Mouse (Mus musculus) heart, embryonic 12.5 days (tissue): Measurements from ENCODE around the gene Dlat. TPM values are rescaled to one million over a fixed set of nuclear protein-coding genes. Genes with fewer than 3 reads are reported as not detected.

Experiments used
- ATAC-seq: fragments of 200-750 bp; cut with Nextera tagmentation; 2 replicates; pipeline ENCODE4 v1.8.0; 2017; ENCODE audit warnings: moderate TSS enrichment, moderate library complexity; ENCODE audit not compliant: insufficient number of reproducible peaks, low FRiP score
- H3K27ac ChIP-seq: fragments of 300-500 bp; sonication (generic); 2 replicates; pipeline ENCODE4 v1.5.1; 2016; ENCODE audit warnings: mild to moderate bottlenecking, moderate library complexity; ENCODE audit not compliant: poor library complexity, severe bottlenecking
- H3K27me3 ChIP-seq: fragments of 300-500 bp; sonication (generic); replicated peaks from 2 replicates; pipeline ENCODE4 v1.6.1; 2016; ENCODE audit warnings: mild to moderate bottlenecking, moderate library complexity
- H3K36me3 ChIP-seq: fragments of 300-500 bp; sonication (generic); 2 replicates; pipeline ENCODE4 v1.6.1; 2016; ENCODE audit warnings: mild to moderate bottlenecking, moderate library complexity
- H3K4me1 ChIP-seq: fragments of 300-500 bp; sonication (generic); replicated peaks from 2 replicates; pipeline ENCODE4 v1.6.1; 2016; ENCODE audit warnings: mild to moderate bottlenecking
- H3K4me2 ChIP-seq: fragments of 300-500 bp; sonication (generic); 2 replicates; pipeline ENCODE4 v1.6.1; 2016; ENCODE audit warnings: mild to moderate bottlenecking, moderate library complexity
- H3K4me3 ChIP-seq: fragments of 300-500 bp; sonication (generic); 2 replicates; pipeline ENCODE4 v1.5.1; 2016; ENCODE audit warnings: mild to moderate bottlenecking
- H3K9ac ChIP-seq: fragments of 300-500 bp; sonication (generic); 2 replicates; pipeline ENCODE4 v1.6.1; 2016; ENCODE audit warnings: mild to moderate bottlenecking, moderate library complexity
- H3K9me3 ChIP-seq: fragments of 300-500 bp; sonication (generic); replicated peaks from 2 replicates; pipeline ENCODE4 v1.6.1; 2016; ENCODE audit warnings: mild to moderate bottlenecking, moderate library complexity
- WGBS: fragments of 180-500 bp; shearing (Covaris S2); methylation state at CpG from one replicate; pipeline ENCODE4 v1.1.7; 2016; 5-methylcytosine and 5-hydroxymethylcytosine counted together
- polyA plus RNA-seq: library from polyadenylated mRNA; unstranded; fragments of >200 nt; fragmentation: Nextera tagmentation; extraction: Ambion mirVana; gene quantifications from 2 replicates; pipeline ENCODE4 v1.2.1, GENCODE M21; 2016

The Dlat gene
- polyA plus RNA-seq, 1 experiment from 2014 or later = 138 TPM

DNA sequence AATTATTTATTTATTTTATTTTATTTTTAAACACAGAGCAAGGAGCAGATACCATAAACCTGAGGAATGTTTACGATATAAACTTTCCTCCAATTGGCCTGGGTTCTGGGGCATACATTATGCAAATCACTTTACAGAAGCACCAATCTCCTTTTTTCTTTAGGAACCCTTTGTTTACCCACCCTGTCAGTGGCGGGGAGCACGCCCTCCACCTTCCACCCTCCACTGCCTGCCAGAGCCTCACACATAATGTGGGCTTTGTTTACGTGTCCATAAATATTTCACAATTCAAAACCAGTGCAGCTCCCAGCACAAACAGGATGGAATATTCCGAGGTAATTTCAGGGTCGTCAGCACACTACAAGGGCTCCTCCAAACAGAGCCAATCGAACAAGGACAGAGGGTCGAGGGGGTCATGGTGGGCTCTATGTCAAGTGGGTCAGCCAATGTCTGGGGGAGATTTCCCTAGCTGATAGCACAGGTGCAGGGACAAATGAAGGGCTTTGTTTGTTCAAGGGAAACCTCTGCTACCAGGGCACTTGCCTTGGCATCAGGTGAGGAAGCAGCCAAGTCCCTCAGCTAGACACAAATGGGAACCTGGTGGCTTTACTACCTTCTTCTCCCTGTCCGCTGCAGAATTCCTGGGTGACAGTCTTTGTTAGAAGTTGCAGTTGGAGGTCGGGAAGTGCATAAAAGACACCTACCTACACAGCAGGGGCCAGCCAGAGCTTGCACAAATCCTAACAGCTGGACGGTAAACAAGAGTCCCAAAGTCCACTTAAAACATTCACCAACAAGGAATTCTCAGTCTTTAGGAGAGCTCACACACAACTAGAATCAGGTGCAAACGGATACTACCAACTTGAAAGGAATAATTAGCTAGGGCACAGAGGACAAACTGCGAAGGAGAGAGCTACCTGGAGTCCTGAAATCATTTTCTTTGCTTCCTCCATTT, 33.3 kb upstream of the Dlat start:
- Histone ChIP-seq H3K4me3 (no peak overlapping the region), H3K36me3 (peaks cover 5% of the 10 kb centered on the region; the same call in 1 of the 2 replicates), H3K4me1 (peaks cover 15% of the 10 kb centered on the region), H3K27ac (no peak overlapping the region), H3K4me2 (no peak overlapping the region), H3K9ac (no peak overlapping the region), H3K27me3 (no peaks in the 10 kb centered on the region), H3K9me3 (no peaks in the 10 kb centered on the region)
- 35% methylated on average over 13 of the region's 13 CpGs for WGBS
- ATAC-seq = no peak

DNA sequence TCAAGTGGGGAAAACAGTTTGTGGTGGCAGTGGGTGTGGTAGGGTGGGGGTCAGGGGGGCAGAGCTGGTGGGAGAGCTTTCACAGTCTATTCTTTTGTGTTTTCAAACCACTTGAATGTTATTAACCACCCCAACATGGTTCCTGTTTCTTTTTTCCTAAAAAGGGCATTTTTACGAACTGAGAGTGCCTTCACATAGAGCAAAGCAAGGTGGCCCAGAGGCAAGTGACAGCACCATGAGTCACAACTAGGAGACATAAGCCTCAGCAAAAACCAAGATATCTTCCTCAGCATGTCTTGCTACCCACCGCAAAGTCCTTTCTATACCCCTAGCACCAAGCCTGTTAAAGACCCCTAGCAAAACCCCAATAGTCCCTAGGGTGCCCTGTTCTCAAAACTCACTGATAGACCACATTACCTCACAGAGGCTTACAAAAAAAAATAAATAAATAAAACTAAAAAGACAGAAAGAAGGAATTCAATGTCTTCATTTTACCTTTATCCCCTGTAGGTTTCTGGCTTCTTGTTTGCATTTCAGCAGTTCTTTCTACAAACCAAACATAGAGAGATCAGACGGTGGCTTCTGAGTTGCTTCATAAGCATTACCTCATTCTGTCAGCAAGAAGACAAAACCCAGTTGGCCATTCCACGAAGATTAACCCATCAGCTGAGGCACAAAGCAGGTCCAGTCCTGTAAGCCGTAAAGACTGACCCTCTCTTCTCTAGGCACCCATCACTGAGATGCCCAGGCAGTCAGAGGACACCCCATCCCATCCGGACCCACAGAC, 27.5 kb upstream of the Dlat start:
- WGBS = 59% methylated on average over 6 of the region's 6 CpGs
- Histone ChIP-seq H3K4me2 (no peak overlapping the region), H3K4me1 (no peaks in the 10 kb centered on the region), H3K9me3 (no peaks in the 10 kb centered on the region), H3K9ac (no peak overlapping the region), H3K36me3 (peaks cover 28% of the 10 kb centered on the region), H3K27me3 (no peaks in the 10 kb centered on the region), H3K4me3 (no peak overlapping the region), H3K27ac (no peak overlapping the region)
- ATAC-seq = no peak

DNA sequence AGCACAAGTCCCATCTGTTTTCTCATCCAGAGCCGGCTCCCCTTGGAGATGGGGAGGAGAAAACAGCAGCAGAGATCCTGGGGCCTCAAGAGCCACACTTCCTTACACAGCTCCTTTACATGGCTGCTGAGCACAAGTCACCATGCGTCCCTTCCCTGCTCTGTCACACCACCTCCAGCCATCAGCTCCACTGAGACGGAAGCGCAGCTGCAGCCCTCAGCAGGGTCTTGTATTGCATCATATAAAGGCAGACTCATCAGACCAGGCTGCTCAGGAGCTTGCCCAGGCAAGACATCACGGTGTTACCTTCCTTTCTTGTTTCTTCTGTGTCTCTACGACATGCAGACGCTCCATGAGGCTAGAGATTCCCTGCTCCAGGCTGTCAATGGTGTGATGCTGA, 22.1 kb upstream of the Dlat start:
- H3K9me3 ChIP-seq = no peaks in the 10 kb centered on the region
- no peaks in the 10 kb centered on the region for H3K27me3 ChIP-seq
- no peak overlapping the region for H3K27ac ChIP-seq
- H3K4me3 ChIP-seq = no peak overlapping the region
- no peak overlapping the region for H3K9ac ChIP-seq
- no peak overlapping the region for H3K4me2 ChIP-seq
- 66% methylated on average over 7 of the region's 7 CpGs for WGBS
- peaks cover 35% of the 10 kb centered on the region for H3K36me3 ChIP-seq
- no peak for ATAC-seq
- H3K4me1 ChIP-seq = no peaks in the 10 kb centered on the region

DNA sequence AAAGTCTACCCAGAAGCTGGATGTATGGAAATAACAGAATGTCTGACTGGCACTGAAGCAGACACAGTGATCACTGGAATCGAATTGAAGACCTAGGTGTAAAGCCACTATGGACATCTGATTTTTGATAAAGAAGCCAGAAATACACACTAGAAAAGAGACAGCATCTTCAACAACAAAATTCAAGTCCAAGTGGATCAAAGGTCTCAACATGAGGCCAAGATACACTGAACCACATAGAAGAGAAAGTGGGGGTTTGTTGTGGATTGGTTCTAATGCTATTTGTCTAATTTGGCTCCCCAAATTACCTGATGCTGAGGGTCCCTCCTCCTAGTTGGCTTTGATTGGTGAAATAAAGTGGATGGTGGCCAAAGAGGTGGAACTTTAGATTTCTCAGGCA, 19.8 kb upstream of the Dlat start:
- no peak overlapping the region for H3K4me3 ChIP-seq
- H3K9ac ChIP-seq = no peak overlapping the region
- no peaks in the 10 kb centered on the region for H3K4me1 ChIP-seq
- ATAC-seq = no peak
- H3K27ac ChIP-seq = no peak overlapping the region
- peaks cover 38% of the 10 kb centered on the region for H3K36me3 ChIP-seq
- WGBS = 77% methylated on average over 1 of the region's 1 CpGs
- H3K9me3 ChIP-seq = no peaks in the 10 kb centered on the region
- no peak overlapping the region for H3K4me2 ChIP-seq
- no peaks in the 10 kb centered on the region for H3K27me3 ChIP-seq

DNA sequence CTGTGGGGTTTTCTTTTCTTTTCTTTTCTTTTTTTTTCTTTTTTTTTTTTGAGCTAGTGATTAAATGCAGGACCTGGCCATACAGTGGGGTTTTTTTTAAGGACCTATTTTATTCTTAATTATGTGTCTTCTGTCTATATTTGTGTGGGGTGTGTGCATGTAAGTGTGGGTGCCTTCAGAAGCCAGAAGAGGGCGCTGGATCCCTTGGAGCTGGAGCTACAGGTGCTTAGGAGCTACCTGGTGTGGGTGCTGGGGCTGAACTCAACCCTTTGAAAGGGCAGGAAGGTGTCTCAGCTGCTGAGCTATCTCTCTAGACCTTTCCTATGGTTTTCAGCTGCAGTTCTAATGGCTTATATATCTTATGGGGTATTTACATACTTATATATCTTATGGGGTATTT, 15.2 kb upstream of the Dlat start:
- H3K9ac ChIP-seq = no peak overlapping the region
- no peaks in the 10 kb centered on the region for H3K9me3 ChIP-seq
- peaks cover 10% of the 10 kb centered on the region for H3K36me3 ChIP-seq
- H3K4me1 ChIP-seq = no peaks in the 10 kb centered on the region
- no peak overlapping the region for H3K27ac ChIP-seq
- H3K4me3 ChIP-seq = no peak overlapping the region
- 29% methylated on average over 1 of the region's 1 CpGs for WGBS
- H3K27me3 ChIP-seq = no peaks in the 10 kb centered on the region
- no peak overlapping the region for H3K4me2 ChIP-seq
- no peak for ATAC-seq

DNA sequence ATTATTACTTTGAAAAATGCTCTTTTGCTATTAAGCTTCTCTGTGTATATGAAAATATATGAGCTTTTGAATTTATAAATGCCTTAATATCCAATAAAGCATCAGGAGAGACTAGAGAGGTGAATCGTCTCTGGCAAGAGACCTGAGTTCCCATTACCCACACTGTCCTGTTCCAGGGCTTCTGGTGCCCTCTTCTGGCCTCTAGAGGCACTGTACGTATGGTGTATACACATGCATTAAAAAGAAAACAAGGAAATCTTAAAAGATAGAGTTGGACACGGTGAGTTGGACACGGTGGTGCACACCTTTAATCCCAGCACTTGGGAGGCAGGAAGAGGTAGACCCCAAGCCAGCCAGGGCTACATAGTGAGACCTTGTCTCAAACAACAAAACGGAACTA, 11.1 kb upstream of the Dlat start:
- H3K27ac ChIP-seq = no peak overlapping the region
- ATAC-seq = peak; percentile 63; the same call in 1 of the 2 replicates
- no peaks in the 10 kb centered on the region for H3K27me3 ChIP-seq
- no peak overlapping the region for H3K4me2 ChIP-seq
- H3K9ac ChIP-seq = no peak overlapping the region
- H3K9me3 ChIP-seq = no peaks in the 10 kb centered on the region
- no peak overlapping the region for H3K4me3 ChIP-seq
- H3K36me3 ChIP-seq = peaks cover 9% of the 10 kb centered on the region
- 35% methylated on average over 5 of the region's 5 CpGs for WGBS
- no peaks in the 10 kb centered on the region for H3K4me1 ChIP-seq

DNA sequence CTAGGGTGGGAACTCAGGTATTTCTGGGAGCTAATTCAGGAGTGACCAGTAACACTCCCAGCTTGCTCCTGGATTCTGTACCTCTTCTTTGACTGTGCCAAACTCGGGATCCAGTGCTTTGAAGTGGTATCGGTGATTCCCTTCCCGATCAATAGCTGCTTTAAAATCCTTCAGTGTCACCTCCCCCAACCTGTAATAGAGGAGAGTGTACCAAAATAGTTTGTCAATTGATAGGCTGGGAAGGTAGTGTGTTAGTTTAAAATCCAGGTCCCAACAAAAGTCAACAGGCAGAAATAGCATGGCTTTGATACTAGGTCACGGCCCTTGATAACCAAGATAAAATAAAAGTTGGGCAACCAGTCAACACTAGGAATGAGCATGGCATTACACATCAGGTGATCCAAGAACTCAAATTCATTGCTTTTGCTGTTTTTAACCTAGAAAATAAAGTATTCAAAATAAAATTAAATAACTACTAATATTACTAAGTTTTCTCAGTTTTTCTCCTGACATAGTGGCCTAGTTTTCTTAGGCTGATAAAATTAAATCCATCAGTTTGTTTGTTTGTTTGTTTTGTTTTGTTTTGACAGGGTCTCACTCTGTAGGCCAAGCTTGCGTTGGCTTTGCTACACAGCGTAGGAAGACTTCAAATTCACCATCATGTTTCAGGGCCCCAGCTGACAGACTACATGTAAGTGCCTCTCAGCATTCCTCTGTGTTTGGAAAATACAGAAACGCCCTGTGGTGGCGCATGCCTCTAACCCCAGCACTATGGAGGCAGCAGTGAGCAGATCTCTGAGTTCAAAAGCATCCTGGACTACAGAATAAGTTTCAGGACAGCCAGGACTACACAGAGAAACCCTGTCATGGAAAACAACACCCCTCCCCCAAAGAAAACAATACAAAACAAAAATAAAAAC, 8.3 kb upstream of the Dlat start:
- no peaks in the 10 kb centered on the region for H3K9me3 ChIP-seq
- H3K4me3 ChIP-seq = no peak overlapping the region
- H3K4me2 ChIP-seq = no peak overlapping the region
- H3K27ac ChIP-seq = no peak overlapping the region
- H3K27me3 ChIP-seq = no peaks in the 10 kb centered on the region
- peaks cover 18% of the 10 kb centered on the region for H3K36me3 ChIP-seq
- 63% methylated on average over 8 of the region's 8 CpGs for WGBS
- H3K4me1 ChIP-seq = 0 out of 2 replicates have a peak, but pooled peaks cover 3% of the 10 kb centered on the region
- no peak overlapping the region for H3K9ac ChIP-seq
- ATAC-seq = no peak

DNA sequence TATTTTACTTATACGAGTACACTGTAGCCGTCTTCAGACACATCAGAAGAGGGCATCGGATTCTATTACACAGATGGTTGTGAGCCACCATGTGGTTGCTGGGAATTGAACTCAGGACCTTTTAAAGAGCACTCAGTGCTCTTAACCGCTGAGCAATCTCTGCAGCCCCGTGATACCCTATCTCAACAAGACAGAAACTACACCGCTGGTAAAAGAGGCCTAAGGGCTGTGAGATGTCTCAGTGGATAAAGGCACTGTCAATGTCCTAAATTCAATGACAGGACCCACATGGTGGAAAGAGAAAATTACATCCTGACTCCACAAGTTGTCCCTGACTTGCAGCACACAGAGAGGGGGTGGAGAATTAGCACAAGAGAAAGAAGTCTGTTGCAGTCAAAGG, 6.9 kb upstream of the Dlat start:
- Histone ChIP-seq H3K4me1 (0 out of 2 replicates have a peak, but pooled peaks cover 3% of the 10 kb centered on the region), H3K36me3 (peaks cover 18% of the 10 kb centered on the region), H3K9ac (no peak overlapping the region), H3K27me3 (no peaks in the 10 kb centered on the region), H3K27ac (no peak overlapping the region), H3K4me2 (no peak overlapping the region), H3K4me3 (no peak overlapping the region), H3K9me3 (no peaks in the 10 kb centered on the region)
- 62% methylated on average over 6 of the region's 6 CpGs for WGBS
- no peak for ATAC-seq

DNA sequence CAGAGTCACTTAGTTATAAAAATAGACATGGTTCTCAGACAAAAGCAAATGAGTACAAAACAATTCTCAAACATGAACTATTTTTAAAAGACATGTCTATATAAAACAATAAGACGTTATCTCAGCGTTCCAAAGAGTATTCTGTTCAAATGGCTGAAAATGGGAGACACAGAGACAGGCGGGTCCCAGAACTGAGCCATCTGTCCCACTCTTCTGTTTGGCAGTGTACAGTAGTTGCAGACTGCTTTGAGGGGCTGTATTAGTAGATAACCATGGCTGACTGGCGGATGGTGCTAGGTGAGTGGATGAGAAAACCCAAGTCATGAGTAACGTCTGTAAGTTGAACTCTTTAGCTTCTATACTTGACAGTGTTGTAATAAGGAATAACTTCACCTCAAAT, 5.2 kb upstream of the Dlat start:
- WGBS = 78% methylated on average over 5 of the region's 5 CpGs
- H3K27ac ChIP-seq = no peak overlapping the region
- no peaks in the 10 kb centered on the region for H3K27me3 ChIP-seq
- H3K4me3 ChIP-seq = no peak overlapping the region
- no peak overlapping the region for H3K4me2 ChIP-seq
- no peak overlapping the region for H3K9ac ChIP-seq
- ATAC-seq = no peak
- peaks cover 6% of the 10 kb centered on the region for H3K4me1 ChIP-seq
- H3K36me3 ChIP-seq = peaks cover 18% of the 10 kb centered on the region
- H3K9me3 ChIP-seq = no peaks in the 10 kb centered on the region

DNA sequence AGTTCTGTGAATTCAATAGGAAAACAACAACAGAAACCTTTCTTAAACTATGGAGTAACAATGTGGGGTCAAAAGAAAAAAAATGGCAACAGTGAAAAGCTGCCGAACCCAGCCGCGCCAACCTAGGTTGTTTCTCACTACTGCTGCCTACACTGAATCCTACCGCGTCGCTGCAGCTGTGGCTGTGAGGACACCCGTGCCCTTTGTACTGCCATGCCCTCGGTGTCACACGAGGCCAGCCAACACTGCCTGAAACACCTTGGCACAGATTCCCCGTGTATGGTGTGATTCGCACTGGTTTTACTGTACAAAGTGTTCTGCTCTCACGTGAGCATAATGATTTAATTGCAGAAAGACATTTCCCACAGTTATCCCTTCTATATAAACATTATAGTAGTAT, 851 bp upstream of the Dlat start:
- no peaks in the 10 kb centered on the region for H3K9me3 ChIP-seq
- H3K27me3 ChIP-seq = no peaks in the 10 kb centered on the region
- H3K4me2 ChIP-seq = peak overlapping the region; percentile 73
- peaks cover 17% of the 10 kb centered on the region for H3K4me1 ChIP-seq
- peak overlapping the region; percentile 98 for H3K4me3 ChIP-seq
- peaks cover 27% of the 10 kb centered on the region for H3K36me3 ChIP-seq
- no peak overlapping the region for H3K27ac ChIP-seq
- no peak for ATAC-seq
- 25% methylated on average over 12 of the region's 12 CpGs for WGBS
- peak overlapping the region; percentile 97 for H3K9ac ChIP-seq
